Mouse (Mus musculus) heart, adult 2 months (tissue): ENCODE results near the gene Map3k3. TPM values are rescaled to one million over a fixed set of nuclear protein-coding genes. Genes with fewer than 3 reads are reported as not detected.

Experiments
- DNase-seq, 2 experiments: peaks; one replicate each; pipeline ENCODE4 v3.0.0; 2021
- H3K27ac ChIP-seq: fragments of 200-600 bp; 2 replicates; pipeline ENCODE4 v1.8.1; 2022
- H3K27me3 ChIP-seq: fragments of 200-500 bp; 2 replicates; pipeline ENCODE4 v1.6.1; 2012; ENCODE audit warnings: mild to moderate bottlenecking, low read length, inconsistent platforms, mixed read lengths; ENCODE audit not compliant: control insufficient read depth, insufficient read depth
- H3K36me3 ChIP-seq: fragments of 200-500 bp; 2 replicates; pipeline ENCODE4 v1.6.1; 2012; ENCODE audit warnings: low read length, inconsistent platforms; ENCODE audit not compliant: control insufficient read depth, insufficient read depth
- H3K4me1 ChIP-seq: fragments of 200-500 bp; 2 replicates; pipeline ENCODE4 v1.6.1; 2011; ENCODE audit warnings: low read length; ENCODE audit not compliant: control insufficient read depth, insufficient read depth
- H3K4me3 ChIP-seq: fragments of 200-600 bp; 2 replicates; pipeline ENCODE4 v1.8.1; 2022
- H3K79me2 ChIP-seq: fragments of 200-500 bp; replicated peaks from 2 replicates; pipeline ENCODE4 v1.6.1; 2012; ENCODE audit warnings: mild to moderate bottlenecking, inconsistent platforms, low read length, moderate library complexity, mixed read lengths; ENCODE audit not compliant: control insufficient read depth, insufficient read depth
- H3K9ac ChIP-seq: fragments of 200-500 bp; 2 replicates; pipeline ENCODE4 v1.6.1; 2012; ENCODE audit warnings: low read depth, mild to moderate bottlenecking, control low read depth, inconsistent platforms, low read length, mixed read lengths
- CTCF ChIP-seq: fragments of 200-600 bp; IDR thresholded peaks from 2 replicates; pipeline ENCODE4 v1.8.1; 2022; ENCODE audit warnings: antibody characterized with exemption, mild to moderate bottlenecking, moderate library complexity
- EP300 ChIP-seq: fragments of 200-500 bp; IDR thresholded peaks from 2 replicates; pipeline ENCODE4 v1.6.1; 2011; ENCODE audit warnings: low read depth, low read length, control low read depth; ENCODE audit not compliant: insufficient read depth
- POLR2A ChIP-seq: fragments of 200-500 bp; IDR thresholded peaks from 2 replicates; pipeline ENCODE4 v1.6.1; 2011; ENCODE audit warnings: mild to moderate bottlenecking, low read depth, low read length, control low read depth; ENCODE audit not compliant: insufficient read depth
- WGBS: fragments of 180-500 bp; shearing (Covaris S2); methylation state at CpG from one replicate; pipeline ENCODE4 v1.1.7; 2018; 5-methylcytosine and 5-hydroxymethylcytosine counted together
- intact Hi-C: fragments of 180-260 bp; cut with DNase I; formaldehyde crosslinking; loops from one replicate; pipeline ENCODE4 v1.15.1; 2025
- polyA plus RNA-seq: library from polyadenylated mRNA; depleted of rRNA; stranded (reverse); fragments of >200 nt; gene quantifications from 2 replicates; pipeline ENCODE4 v1.2.3, GENCODE M21; 2012
- total RNA-seq, 2 experiments: library from RNA; stranded (reverse); gene quantifications; 2 replicates each; pipeline ENCODE4 v1.2.3; 2021

Gene Map3k3
- total and polyA plus RNA-seq, 3 experiments: 25.1 to 38.9 (median 36.0) TPM

DNA sequence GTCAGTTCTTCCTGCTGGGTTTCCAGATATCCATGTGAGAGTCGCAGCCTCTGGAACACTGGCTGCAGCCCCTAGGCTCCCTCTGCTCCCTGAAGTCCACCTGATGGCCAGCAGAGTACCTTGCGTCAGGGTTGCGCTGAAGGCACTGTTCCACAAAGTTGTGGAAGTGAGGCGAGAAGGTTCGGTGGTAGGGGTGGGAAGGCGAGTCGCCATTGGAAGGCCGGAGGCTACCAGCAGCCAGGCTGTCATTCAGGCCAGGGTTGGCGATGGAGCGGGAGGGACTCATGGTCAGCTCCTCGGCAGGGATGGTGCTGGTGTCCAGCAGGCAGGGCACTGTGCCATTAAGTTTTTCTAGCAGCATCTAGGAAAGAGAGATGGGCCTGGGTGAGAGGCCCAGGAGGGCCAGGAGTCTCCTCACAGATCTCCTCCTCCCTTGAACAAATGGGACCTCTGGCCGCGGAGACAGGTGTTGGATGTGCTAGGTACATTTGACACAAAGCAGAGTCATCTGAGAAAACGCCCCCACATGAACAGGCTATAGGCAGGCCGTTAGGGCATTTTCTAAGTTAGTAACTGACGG, 80.3 kb downstream of the Map3k3 start:
- H3K27ac ChIP-seq: peak overlapping the region; percentile 70

DNA sequence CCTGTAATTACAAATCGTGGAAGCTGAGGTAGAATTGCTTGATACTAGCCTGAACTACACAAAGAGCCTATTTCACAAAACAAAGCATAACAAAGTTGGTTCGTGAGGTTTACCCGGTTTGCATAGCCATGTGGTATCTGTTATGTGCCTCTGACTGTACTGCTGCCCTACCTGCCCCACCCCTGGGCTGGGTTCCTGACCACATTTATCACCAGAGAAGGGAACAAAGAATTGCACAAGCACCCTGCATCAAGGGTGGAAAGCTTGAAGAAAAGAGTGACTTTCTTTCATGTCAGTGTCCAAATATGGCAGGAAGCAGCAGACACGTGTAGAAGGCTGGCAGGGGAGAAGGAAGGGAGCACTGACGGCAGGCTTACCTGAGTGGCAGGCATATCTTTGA, 83.0 kb downstream of the Map3k3 start:
- no peak for DNase-seq
- WGBS: 75% methylated on average over 5 of the region's 5 CpGs
- Histone ChIP-seq H3K27me3 (no peaks in the 10 kb centered on the region), H3K79me2 (no peaks in the 10 kb centered on the region), H3K9ac (no peak overlapping the region), H3K4me3 (no peak overlapping the region), H3K4me1 (peaks cover 6% of the 10 kb centered on the region), H3K36me3 (no peaks in the 10 kb centered on the region), H3K27ac (no peak overlapping the region)
- intact Hi-C loops: no loop called here
- TF ChIP-seq CTCF (no peak), POLR2A (no peak), EP300 (no peak)

More for the DNA sequence above, 80.3 kb downstream of the Map3k3 start:
- H3K9ac ChIP-seq: peak overlapping the region; percentile 7; the same call in 1 of the 2 replicates
- DNase-seq: no peak
- no peak for TF ChIP-seq CTCF
- TF ChIP-seq POLR2A: no peak
- no peak for TF ChIP-seq EP300
- no peaks in the 10 kb centered on the region for H3K79me2 ChIP-seq
- intact Hi-C loops: no loop called here
- H3K4me3 ChIP-seq: no peak overlapping the region
- WGBS: 77% methylated on average over 16 of the region's 16 CpGs
- H3K4me1 ChIP-seq: peaks cover 6% of the 10 kb centered on the region
- no peaks in the 10 kb centered on the region for H3K36me3 ChIP-seq
- no peaks in the 10 kb centered on the region for H3K27me3 ChIP-seq

DNA sequence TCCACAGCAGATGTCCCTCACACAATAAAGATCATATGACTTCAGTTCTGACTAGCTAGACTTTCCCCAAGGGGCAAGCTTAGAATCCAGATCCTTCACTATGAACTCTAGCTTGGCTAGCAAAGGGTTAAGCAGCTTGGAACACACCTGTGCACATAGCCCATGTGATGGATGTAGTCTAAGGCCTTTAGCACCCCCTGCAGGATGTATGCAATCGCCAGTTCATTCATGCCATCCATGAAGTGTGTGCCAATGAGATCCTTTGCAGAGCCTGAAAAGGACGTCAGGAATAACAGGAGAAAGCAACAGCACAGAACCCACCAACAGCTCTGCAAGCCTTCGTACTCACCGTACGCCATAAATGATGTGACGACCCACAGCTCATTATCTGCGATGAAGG, 86.4 kb downstream of the Map3k3 start:
- Histone ChIP-seq H3K27me3 (no peaks in the 10 kb centered on the region), H3K36me3 (no peaks in the 10 kb centered on the region), H3K4me1 (no peaks in the 10 kb centered on the region; the same call in 1 of the 2 replicates), H3K27ac (no peak overlapping the region), H3K79me2 (no peaks in the 10 kb centered on the region), H3K4me3 (no peak overlapping the region), H3K9ac (no peak overlapping the region)
- WGBS: 79% methylated on average over 7 of the region's 7 CpGs
- DNase-seq: no peak
- intact Hi-C loops: no loop called here
- TF ChIP-seq CTCF (peak; percentile 43), EP300 (no peak)

DNA sequence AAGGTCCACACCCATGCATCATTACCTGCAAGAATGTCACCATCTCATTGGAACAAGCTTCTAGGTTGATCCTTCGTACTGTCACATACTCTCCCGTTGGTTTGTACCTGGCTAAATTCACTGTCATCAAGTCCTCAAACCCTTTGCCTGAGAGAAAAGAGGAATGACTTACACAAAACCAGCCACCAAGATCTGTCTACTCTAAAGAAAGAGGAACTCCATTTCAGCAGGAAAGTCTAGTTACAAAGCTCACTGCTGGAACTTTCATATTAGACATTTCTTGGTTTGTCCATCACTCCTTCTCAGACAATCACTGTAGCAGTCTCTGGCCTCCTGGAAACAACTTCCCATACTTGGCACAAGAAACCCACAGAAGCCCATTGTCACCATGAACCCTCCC, 88.8 kb downstream of the Map3k3 start:
- no peaks in the 10 kb centered on the region for H3K36me3 ChIP-seq
- 89% methylated on average over 2 of the region's 2 CpGs for WGBS

DNA sequence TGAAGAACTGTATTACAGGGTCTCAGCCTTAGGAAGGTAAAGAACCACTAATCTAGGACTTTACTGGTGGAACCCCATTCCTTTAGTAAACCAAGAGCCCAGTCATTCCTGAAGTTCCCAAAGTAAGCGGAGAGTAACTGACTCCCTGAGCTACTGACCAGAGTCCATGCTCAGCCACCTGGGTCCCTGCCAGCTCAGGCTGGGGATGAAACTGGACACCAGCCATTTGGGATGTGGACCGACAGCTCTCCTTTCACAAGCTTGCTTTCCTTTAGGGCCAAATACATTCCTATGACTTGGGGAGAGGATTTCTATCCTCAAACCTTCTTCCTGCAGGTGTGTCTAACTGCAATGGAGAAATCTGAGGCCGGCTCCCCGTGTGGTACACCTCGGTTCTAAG, 90.0 kb downstream of the Map3k3 start:
- 68% methylated on average over 5 of the region's 5 CpGs for WGBS
- intact Hi-C loops: no loop called here
- no peak overlapping the region for H3K27ac ChIP-seq

More for the DNA sequence above, 88.8 kb downstream of the Map3k3 start:
- DNase-seq: no peak
- TF ChIP-seq CTCF (no peak), POLR2A (no peak), EP300 (no peak)
- H3K9ac ChIP-seq: no peak overlapping the region
- no peaks in the 10 kb centered on the region; the same call in 1 of the 2 replicates for H3K4me1 ChIP-seq
- no peak overlapping the region for H3K4me3 ChIP-seq
- H3K79me2 ChIP-seq: no peaks in the 10 kb centered on the region
- H3K27me3 ChIP-seq: no peaks in the 10 kb centered on the region
- H3K27ac ChIP-seq: no peak overlapping the region
- intact Hi-C loops: no loop called here

DNA sequence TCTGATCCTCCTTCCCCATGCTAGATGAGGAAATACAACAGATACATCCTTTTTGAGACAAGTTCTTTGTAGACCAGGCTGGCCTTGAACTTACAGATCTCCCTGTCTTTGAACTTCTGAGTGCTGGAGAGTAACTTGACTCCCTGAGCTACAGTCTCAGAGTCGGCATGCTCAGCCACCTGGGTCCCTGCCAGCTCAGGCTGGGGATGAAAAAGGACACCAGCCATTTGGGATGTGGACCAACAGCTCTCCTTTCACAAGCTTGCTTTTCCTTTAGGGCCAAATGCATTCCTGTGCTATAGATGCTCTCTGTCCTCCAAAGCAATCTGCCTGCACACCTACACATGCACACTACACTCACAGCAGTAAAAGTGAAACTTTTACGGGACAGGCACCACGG, 90.7 kb downstream of the Map3k3 start:
- H3K27me3 ChIP-seq: no peaks in the 10 kb centered on the region
- H3K36me3 ChIP-seq: no peaks in the 10 kb centered on the region
- no peaks in the 10 kb centered on the region for H3K79me2 ChIP-seq
- H3K4me1 ChIP-seq: no peaks in the 10 kb centered on the region; the same call in 1 of the 2 replicates
- no peak for DNase-seq
- TF ChIP-seq CTCF: no peak
- no peak for TF ChIP-seq POLR2A
- no peak for TF ChIP-seq EP300
- no peak overlapping the region for H3K27ac ChIP-seq
- H3K4me3 ChIP-seq: no peak overlapping the region
- intact Hi-C loops: no loop called here
- H3K9ac ChIP-seq: no peak overlapping the region
- WGBS: 54% methylated on average over 3 of the region's 3 CpGs

More for the DNA sequence above, 90.0 kb downstream of the Map3k3 start:
- Histone ChIP-seq H3K36me3 (no peaks in the 10 kb centered on the region), H3K9ac (no peak overlapping the region), H3K4me3 (no peak overlapping the region), H3K4me1 (no peaks in the 10 kb centered on the region; the same call in 1 of the 2 replicates), H3K27me3 (no peaks in the 10 kb centered on the region), H3K79me2 (no peaks in the 10 kb centered on the region)
- DNase-seq: no peak
- no peak for TF ChIP-seq EP300
- no peak for TF ChIP-seq POLR2A
- no peak for TF ChIP-seq CTCF
